Mouse (Mus musculus) stomach, embryonic 15.5 days (tissue): ENCODE results near the gene Ccdc82. TPM values are rescaled to one million over a fixed set of nuclear protein-coding genes. Genes with fewer than 3 reads are reported as not detected.
A peak's percentile ranks its signal among the peaks of the same experiment; 100 is the strongest.

Source experiments
- ATAC-seq: fragments of 200-750 bp; cut with Nextera tagmentation; 2 replicates; pipeline ENCODE4 v1.8.0; 2017; ENCODE audit warnings: low read depth, moderate number of reproducible peaks, moderate TSS enrichment; ENCODE audit not compliant: insufficient read depth, low FRiP score
- H3K27ac ChIP-seq: fragments of 300-500 bp; sonication (generic); 2 replicates; pipeline ENCODE4 v1.5.1; 2015; ENCODE audit warnings: mild to moderate bottlenecking, inconsistent platforms
- H3K27me3 ChIP-seq: fragments of 300-500 bp; sonication (generic); replicated peaks from 2 replicates; pipeline ENCODE4 v1.6.1; 2015; ENCODE audit warnings: inconsistent platforms
- H3K36me3 ChIP-seq: fragments of 300-500 bp; sonication (generic); 2 replicates; pipeline ENCODE4 v1.6.1; 2015; ENCODE audit warnings: inconsistent platforms
- H3K4me1 ChIP-seq: fragments of 300-500 bp; sonication (generic); 2 replicates; pipeline ENCODE4 v1.6.1; 2015; ENCODE audit warnings: inconsistent platforms
- H3K4me2 ChIP-seq: fragments of 300-500 bp; sonication (generic); 2 replicates; pipeline ENCODE4 v1.6.1; 2015; ENCODE audit warnings: mild to moderate bottlenecking, inconsistent platforms
- H3K4me3 ChIP-seq: fragments of 300-500 bp; sonication (generic); replicated peaks from 2 replicates; pipeline ENCODE4 v1.5.1; 2015; ENCODE audit warnings: inconsistent platforms
- H3K9ac ChIP-seq: fragments of 300-500 bp; sonication (generic); 2 replicates; pipeline ENCODE4 v1.6.1; 2015; ENCODE audit warnings: inconsistent platforms
- H3K9me3 ChIP-seq: fragments of 300-500 bp; sonication (generic); 2 replicates; pipeline ENCODE4 v1.6.1; 2016; ENCODE audit warnings: inconsistent platforms
- WGBS: fragments of 180-500 bp; shearing (Covaris S2); methylation state at CpG from one replicate; pipeline ENCODE4 v1.1.7; 2015; 5-methylcytosine and 5-hydroxymethylcytosine counted together
- polyA plus RNA-seq: library from polyadenylated mRNA; unstranded; fragments of >200 nt; fragmentation: Nextera tagmentation; extraction: Ambion mirVana; gene quantifications from 2 replicates; pipeline ENCODE4 v1.2.1, GENCODE M21; 2015

The Ccdc82 gene
- polyA plus RNA-seq, 1 experiment from 2014 or later = 10.8 TPM

DNA sequence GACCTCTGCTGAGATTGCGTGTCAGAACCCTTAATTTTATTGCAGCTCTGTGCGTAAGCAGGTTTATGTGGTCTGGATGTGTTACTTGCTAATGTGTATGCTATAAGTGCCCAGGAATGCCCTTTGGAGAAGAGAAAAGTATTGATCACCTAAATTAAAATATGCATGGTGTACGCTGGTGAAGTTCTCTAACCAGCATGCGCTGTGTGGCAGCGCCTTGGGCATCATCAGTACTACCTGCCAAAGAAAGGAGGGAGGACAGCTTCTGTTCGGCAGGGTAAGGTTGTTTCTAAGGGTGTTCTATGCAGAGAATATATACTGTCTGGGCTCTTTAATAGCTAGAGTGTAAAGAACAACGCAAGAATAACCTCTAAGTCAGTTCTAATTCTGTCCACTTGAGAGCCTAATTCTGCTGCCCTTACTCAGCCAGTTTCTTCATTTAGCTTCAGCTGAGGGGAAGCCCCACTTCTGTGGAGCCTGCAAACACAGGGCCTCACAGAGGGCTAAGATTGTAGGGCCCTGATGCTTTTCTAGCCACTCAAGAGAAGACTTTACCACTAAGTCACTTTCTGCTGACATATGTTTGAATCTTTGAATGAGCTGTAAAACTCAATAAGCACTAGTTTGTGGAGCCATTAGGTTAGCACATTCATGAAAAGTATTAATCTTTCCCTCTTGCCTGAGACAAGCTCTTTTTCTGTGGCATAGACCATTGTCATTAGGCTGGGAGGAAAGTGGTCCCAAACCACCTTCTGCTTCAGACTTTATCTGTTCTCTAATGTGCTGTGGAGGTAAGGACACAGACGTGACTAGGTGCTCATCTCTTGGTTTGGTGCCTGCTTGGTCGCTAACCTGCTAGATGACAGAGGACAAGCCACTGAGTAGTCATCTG, 54.4 kb downstream of the Ccdc82 start:
- H3K4me1 ChIP-seq = peaks cover 45% of the 10 kb centered on the region
- H3K4me3 ChIP-seq = no peak overlapping the region
- no peak overlapping the region for H3K27ac ChIP-seq
- H3K36me3 ChIP-seq = no peaks in the 10 kb centered on the region
- no peak for ATAC-seq
- no peak overlapping the region for H3K9ac ChIP-seq
- 75% methylated on average over 9 of the region's 9 CpGs for WGBS
- no peaks in the 10 kb centered on the region for H3K27me3 ChIP-seq
- H3K9me3 ChIP-seq = no peaks in the 10 kb centered on the region
- H3K4me2 ChIP-seq = 0 out of 2 replicates have a peak overlapping the region, but pooled peaks have one; percentile 8

DNA sequence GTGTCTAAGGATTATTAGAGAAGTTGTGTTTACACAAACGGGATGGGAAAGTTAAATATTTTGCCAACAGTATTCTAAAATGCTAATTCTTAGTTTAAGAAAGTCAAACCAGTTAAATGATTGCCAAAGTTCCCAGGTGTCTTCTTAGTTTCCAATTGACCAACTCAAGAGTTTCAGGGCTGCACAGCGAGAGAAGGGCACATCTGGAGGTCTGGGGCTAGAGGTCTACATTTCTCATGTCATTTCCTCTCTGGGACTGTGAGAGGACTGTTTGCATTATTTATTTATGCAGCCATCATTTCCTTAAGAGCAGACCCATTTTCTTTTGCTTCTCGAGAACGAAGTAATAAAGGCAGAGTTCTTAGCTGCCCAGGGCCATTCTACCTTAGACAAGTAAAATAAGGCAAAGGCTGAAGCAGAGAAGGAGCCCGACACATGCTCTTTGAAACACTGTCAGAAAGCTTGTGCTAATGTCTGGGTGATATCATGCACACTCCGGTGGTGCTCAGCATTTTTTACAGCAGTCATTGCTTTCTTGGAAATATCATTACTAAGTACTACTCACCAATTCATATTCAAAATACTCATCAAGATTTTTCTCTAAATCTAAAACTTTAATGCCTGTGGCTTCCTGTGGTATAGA, 55.5 kb downstream of the Ccdc82 start:
- WGBS = 27% methylated on average over 6 of the region's 6 CpGs
- Histone ChIP-seq H3K4me1 (peaks cover 48% of the 10 kb centered on the region), H3K4me2 (peak overlapping the region; percentile 8; the same call in 1 of the 2 replicates), H3K9ac (no peak overlapping the region), H3K27me3 (no peaks in the 10 kb centered on the region), H3K36me3 (no peaks in the 10 kb centered on the region), H3K27ac (no peak overlapping the region), H3K9me3 (no peaks in the 10 kb centered on the region), H3K4me3 (no peak overlapping the region)
- no peak for ATAC-seq

DNA sequence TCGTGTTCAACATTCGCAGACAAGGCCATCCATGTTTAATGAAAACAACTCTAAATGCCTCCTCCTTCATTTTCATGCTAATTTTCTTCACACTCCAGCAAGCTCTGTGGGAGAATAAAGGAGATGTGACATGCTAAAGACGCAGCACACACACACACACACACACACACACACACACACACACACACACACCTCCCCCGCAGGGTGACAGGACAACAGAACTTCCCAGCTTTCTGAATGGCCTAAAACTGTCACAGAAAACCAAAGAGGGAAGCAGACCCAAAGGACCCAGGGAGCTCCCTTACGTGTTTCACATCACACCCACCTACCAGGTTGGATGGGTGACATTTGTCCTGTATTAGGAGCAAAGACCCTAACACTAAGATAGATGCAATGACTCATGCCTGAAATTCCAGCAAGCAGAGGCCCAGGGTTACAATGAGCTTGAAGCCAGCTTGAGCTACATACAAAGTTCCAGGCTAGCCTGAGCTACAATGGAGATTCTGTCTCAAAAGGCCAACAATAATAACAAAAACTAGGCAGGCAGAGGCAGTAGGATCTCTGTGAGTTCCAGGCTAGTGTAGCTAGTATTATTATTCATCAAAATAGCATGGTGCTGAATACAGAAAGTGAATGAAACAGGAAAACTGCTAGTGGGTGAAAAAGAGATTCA, 56.5 kb downstream of the Ccdc82 start:
- 77% methylated on average over 5 of the region's 5 CpGs for WGBS
- no peak overlapping the region for H3K4me3 ChIP-seq
- peaks cover 45% of the 10 kb centered on the region for H3K4me1 ChIP-seq
- H3K27me3 ChIP-seq = no peaks in the 10 kb centered on the region
- no peaks in the 10 kb centered on the region for H3K9me3 ChIP-seq
- H3K4me2 ChIP-seq = no peak overlapping the region
- H3K36me3 ChIP-seq = no peaks in the 10 kb centered on the region
- H3K9ac ChIP-seq = no peak overlapping the region
- no peak for ATAC-seq
- H3K27ac ChIP-seq = no peak overlapping the region

DNA sequence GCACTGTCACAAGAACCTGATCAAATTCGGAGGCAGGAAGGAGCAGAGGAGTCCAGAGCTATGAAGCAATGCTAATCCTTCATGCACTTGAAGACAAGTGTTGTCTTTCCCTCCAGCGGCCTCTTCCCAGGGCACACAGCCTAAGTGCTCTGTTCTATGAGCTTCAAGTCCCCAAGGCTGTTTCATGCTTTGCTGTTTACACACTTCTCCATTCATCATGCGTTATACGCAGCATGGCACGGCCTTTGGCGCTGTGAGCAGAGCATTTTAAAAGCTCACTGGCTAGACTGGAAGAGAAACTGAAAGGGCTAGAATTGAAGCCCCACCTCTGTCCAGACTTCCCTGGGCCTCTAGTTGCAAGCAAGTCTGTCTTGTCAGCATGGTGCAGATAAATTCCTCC, 57.2 kb downstream of the Ccdc82 start:
- no peak overlapping the region for H3K27ac ChIP-seq
- WGBS = 32% methylated on average over 6 of the region's 6 CpGs
- no peak for ATAC-seq
- H3K4me1 ChIP-seq = peaks cover 38% of the 10 kb centered on the region
- H3K27me3 ChIP-seq = no peaks in the 10 kb centered on the region
- H3K36me3 ChIP-seq = no peaks in the 10 kb centered on the region
- no peak overlapping the region for H3K9ac ChIP-seq
- no peak overlapping the region for H3K4me2 ChIP-seq
- no peak overlapping the region for H3K4me3 ChIP-seq
- H3K9me3 ChIP-seq = no peaks in the 10 kb centered on the region

DNA sequence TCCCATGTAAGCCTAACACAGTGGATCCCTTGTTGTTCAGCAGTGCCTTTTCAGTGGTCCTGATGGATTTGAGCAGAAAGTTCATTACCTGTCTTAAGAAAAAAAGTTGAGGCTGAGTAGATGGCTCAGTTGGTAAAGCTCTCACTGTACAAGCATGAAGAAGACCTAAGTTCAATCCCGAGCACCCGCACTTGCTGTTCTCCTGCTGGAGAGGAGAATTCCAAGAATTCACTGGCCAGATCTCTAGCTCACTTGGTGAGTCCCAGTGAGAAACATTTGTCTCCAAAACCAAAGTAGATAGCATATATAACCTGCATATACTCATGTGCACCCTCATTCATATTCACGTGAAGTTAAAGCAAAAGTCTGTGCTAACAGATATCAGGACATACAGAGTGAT, 59.7 kb downstream of the Ccdc82 start:
- no peak overlapping the region for H3K4me2 ChIP-seq
- H3K9me3 ChIP-seq = no peaks in the 10 kb centered on the region
- no peaks in the 10 kb centered on the region for H3K36me3 ChIP-seq
- 92% methylated on average over 3 of the region's 3 CpGs for WGBS
- H3K4me1 ChIP-seq = peaks cover 17% of the 10 kb centered on the region
- H3K27ac ChIP-seq = no peak overlapping the region
- no peak overlapping the region for H3K4me3 ChIP-seq
- ATAC-seq = no peak
- H3K9ac ChIP-seq = no peak overlapping the region
- H3K27me3 ChIP-seq = no peaks in the 10 kb centered on the region

DNA sequence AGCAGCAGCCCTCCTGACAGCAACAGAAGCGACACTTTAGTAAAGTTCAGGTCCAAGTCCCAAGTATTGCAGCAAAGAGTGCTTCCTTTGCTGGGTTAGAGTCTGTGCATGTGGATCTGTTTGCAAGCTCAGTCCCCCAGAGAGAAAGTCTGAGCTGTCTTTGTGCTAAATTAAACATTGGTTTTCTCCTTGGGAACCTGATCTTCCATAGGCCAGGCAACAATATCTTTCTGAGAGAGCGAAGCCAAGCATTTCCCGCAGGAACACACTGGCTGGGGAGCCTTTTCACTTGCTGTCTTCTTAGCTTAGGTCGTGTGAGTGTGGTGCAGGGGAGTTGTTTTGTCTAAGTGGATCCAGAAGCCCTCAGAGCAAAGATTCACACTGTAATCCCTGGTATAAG, 60.5 kb downstream of the Ccdc82 start:
- H3K4me1 ChIP-seq = peaks cover 11% of the 10 kb centered on the region
- H3K27me3 ChIP-seq = no peaks in the 10 kb centered on the region
- H3K9me3 ChIP-seq = no peaks in the 10 kb centered on the region
- ATAC-seq = no peak
- H3K4me3 ChIP-seq = no peak overlapping the region
- no peaks in the 10 kb centered on the region for H3K36me3 ChIP-seq
- no peak overlapping the region for H3K27ac ChIP-seq
- H3K9ac ChIP-seq = no peak overlapping the region
- WGBS = 35% methylated on average over 4 of the region's 4 CpGs
- H3K4me2 ChIP-seq = no peak overlapping the region

DNA sequence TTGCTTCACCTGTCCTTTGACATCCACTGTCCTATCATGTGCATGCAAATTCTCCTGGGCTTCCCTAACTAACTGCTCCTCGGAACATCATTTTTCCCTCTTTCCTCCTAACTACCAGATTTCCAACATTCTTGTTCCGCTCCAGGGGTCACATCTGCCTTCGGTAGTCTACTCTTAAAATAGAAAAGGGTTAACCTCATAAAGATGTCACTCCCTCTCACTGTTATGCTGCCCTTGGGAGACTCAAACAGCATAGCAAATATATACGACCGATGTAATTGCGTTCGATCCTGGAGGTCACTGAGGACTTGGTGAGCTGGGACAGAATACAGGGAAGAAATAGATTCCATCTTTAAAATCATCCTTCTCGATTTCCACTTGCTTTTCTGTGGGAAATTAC, 62.0 kb downstream of the Ccdc82 start:
- ATAC-seq = no peak
- Histone ChIP-seq H3K4me3 (no peak overlapping the region), H3K9ac (no peak overlapping the region), H3K9me3 (no peaks in the 10 kb centered on the region), H3K36me3 (no peaks in the 10 kb centered on the region), H3K27me3 (no peaks in the 10 kb centered on the region), H3K4me1 (peaks cover 8% of the 10 kb centered on the region; the same call in 1 of the 2 replicates), H3K27ac (no peak overlapping the region), H3K4me2 (no peak overlapping the region)
- WGBS = 79% methylated on average over 8 of the region's 8 CpGs

DNA sequence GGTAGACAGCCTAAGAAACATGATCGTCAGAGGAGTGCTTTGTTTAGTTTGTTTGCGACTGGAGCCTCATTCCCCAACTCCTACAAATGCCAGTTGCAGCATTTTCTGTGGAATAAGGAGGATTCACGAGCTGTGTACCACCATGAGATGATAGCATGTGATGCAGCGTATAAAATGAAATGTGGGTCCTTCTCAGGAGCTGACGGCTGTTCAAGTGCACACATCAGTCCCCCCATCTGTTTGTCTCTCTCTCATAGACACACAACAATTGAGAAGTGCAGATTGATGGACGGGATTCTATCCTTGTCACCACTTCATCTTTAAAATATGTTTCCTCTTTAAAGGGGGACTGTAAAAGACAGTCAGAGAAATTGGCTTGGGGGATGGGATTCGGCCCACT, 63.1 kb downstream of the Ccdc82 start:
- H3K27me3 ChIP-seq = no peaks in the 10 kb centered on the region
- no peak overlapping the region for H3K27ac ChIP-seq
- H3K4me2 ChIP-seq = no peak overlapping the region
- H3K9me3 ChIP-seq = no peaks in the 10 kb centered on the region
- no peak for ATAC-seq
- H3K4me1 ChIP-seq = peaks cover 4% of the 10 kb centered on the region; the same call in 1 of the 2 replicates
- H3K9ac ChIP-seq = no peak overlapping the region
- WGBS = 75% methylated on average over 7 of the region's 7 CpGs
- H3K36me3 ChIP-seq = no peaks in the 10 kb centered on the region
- H3K4me3 ChIP-seq = no peak overlapping the region

DNA sequence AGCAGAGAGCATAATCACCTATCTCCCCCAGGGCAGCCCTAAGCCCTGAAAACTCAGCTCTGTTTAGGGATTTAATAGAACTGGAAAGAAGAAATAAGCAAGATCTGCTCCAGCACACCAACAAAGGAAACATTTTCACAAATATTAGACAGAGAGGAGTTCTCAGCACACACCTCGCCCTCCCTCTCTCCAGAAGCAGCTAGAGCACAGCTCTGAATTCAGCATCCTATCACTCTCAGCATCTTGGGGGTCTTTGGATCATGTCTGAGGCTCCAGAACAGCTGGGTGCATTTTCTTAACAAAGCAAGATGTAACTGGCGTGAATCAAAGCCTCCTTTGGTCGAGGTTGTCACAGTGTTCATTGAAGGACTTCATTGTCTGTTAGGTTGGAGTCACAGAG, 63.5 kb downstream of the Ccdc82 start:
- no peak overlapping the region for H3K9ac ChIP-seq
- 74% methylated on average over 3 of the region's 3 CpGs for WGBS
- H3K36me3 ChIP-seq = no peaks in the 10 kb centered on the region
- no peak for ATAC-seq
- no peaks in the 10 kb centered on the region for H3K27me3 ChIP-seq
- no peak overlapping the region for H3K27ac ChIP-seq
- peaks cover 4% of the 10 kb centered on the region; the same call in 1 of the 2 replicates for H3K4me1 ChIP-seq
- H3K9me3 ChIP-seq = no peaks in the 10 kb centered on the region
- no peak overlapping the region for H3K4me2 ChIP-seq
- no peak overlapping the region for H3K4me3 ChIP-seq

DNA sequence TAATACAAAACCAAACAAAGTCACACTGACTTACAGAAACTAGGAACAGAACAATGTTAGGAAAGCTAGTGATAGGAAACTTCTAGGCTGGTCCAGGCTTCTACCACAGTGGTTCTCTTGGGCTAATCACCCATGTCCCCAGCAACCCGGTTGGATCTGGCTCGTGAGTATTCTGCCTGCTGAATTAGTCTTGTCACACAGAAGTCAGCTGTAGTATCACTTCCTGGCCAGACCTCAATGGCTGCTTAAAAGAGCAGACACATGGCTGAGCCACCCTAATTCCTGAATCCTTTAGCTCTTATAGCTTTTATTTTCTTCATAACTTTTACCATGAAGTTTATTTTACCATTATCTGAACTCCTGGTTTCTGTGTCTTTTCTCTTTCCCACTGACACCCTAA, 64.3 kb downstream of the Ccdc82 start:
- 51% methylated on average over 2 of the region's 2 CpGs for WGBS
- H3K4me3 ChIP-seq = no peak overlapping the region
- ATAC-seq = no peak
- no peaks in the 10 kb centered on the region for H3K36me3 ChIP-seq
- peaks cover 4% of the 10 kb centered on the region; the same call in 1 of the 2 replicates for H3K4me1 ChIP-seq
- no peak overlapping the region for H3K4me2 ChIP-seq
- H3K27me3 ChIP-seq = no peaks in the 10 kb centered on the region
- no peak overlapping the region for H3K27ac ChIP-seq
- H3K9ac ChIP-seq = no peak overlapping the region
- no peaks in the 10 kb centered on the region for H3K9me3 ChIP-seq

DNA sequence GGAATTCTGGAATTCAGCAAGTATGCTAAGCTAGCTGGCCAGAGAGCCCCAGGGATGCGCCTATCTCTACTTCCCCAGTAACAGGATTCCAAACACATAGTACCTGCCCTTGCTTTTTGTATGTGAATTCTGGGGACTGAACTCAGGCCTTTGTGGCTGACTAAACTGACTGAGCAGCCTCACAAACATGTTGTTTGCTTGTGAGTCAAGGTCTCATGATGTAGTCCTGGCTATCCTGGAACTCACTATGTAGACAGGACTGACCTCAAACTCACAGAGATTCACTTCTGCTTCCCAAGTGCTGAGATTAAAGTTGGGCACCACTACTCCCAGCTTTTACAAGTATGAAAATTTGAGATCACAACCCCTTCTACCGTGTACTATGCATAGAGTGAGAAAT, 67.2 kb downstream of the Ccdc82 start:
- Histone ChIP-seq H3K27ac (no peak overlapping the region), H3K4me1 (no peaks in the 10 kb centered on the region; the same call in 1 of the 2 replicates), H3K4me3 (no peak overlapping the region), H3K27me3 (no peaks in the 10 kb centered on the region), H3K4me2 (no peak overlapping the region), H3K9me3 (no peaks in the 10 kb centered on the region), H3K36me3 (no peaks in the 10 kb centered on the region), H3K9ac (no peak overlapping the region)
- ATAC-seq = no peak
- WGBS = 83% methylated on average over 2 of the region's 2 CpGs

DNA sequence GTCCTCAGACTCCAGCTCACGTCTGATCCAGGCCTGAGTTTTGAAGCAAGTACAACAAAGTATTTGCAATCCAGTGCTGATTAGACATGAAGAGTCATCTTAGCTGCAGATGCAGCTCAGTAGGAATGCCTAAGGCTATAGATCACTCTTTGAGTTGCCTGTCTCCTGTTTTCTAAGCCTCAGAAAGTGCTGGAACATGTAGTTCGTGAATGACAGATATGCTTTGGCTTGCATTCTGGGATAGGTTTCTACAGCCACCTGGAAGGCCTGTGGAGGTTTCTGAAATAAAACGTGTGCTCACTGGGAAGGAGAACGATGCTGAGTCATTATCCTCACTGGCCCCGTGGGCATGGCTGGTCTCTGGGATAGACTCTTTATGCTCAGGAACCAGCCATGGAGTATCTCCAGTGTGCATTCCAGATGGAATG, 67.8 kb downstream of the Ccdc82 start:
- H3K4me3 ChIP-seq = no peak overlapping the region
- H3K36me3 ChIP-seq = no peaks in the 10 kb centered on the region
- WGBS = 63% methylated on average over 5 of the region's 5 CpGs
- no peaks in the 10 kb centered on the region for H3K9me3 ChIP-seq
- no peak for ATAC-seq
- H3K4me1 ChIP-seq = no peaks in the 10 kb centered on the region; the same call in 1 of the 2 replicates
- H3K4me2 ChIP-seq = no peak overlapping the region
- H3K27ac ChIP-seq = no peak overlapping the region
- H3K27me3 ChIP-seq = no peaks in the 10 kb centered on the region
- H3K9ac ChIP-seq = no peak overlapping the region
